Mouse (Mus musculus): Measurements from ENCODE around the gene Spop.

DNA sequence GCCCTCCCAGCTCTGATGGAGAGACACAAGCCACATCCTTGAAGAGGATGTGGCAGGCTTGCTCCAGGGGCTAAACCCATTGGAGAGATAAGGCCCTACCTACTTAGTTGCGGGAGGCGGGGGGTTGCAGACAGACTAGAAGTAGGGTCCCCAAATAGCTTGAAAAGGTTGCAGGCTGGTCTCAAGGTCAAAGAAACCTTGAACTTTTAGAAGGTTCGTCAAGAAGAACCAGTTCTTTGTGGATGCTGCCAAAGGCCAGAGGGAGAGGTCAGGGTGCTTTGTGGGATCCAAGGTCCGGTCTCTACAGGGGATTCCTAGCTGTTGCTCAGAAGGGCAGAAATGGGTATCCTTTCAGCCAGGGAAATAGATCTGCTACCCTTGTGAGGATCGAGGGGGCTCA lies 93.9 kb downstream of the Spop start:
- TF ChIP-seq EP300 (IDR thresholded peaks at IDR 0.05) (no peak), CTCF (IDR thresholded peaks at IDR 0.05) (no peak)

Data from lung, postnatal 0 days (tissue).